Mouse (Mus musculus): Measurements from ENCODE around the gene Shox2.

Shox2 gene

GRCm38 (mm10) chr3:66964884-66965283, 16.7 kb downstream of the Shox2 start:
- DNase-seq (ENCODE audit: low spot score) = no peak

- no peak for DNase-seq (ENCODE audit: low spot score)
Measured at GRCm38 (mm10) chr3:66959972-66960371, 21.6 kb downstream of the Shox2 start.

- no peak for DNase-seq (ENCODE audit: low spot score)
Measured at GRCm38 (mm10) chr3:66955126-66955525, 26.4 kb downstream of the Shox2 start.

GRCm38 (mm10) chr3:66939675-66940074, 41.9 kb downstream of the Shox2 start:
- no peak for DNase-seq (ENCODE audit: low spot score)

- no peak for DNase-seq (ENCODE audit: low spot score)
Measured at GRCm38 (mm10) chr3:66922436-66922835, 59.1 kb downstream of the Shox2 start.
